Mouse (Mus musculus): ENCODE results near the gene Wfdc1.

Wfdc1 gene

GRCm38 (mm10) chr8:119638261-119638660 lies 27.9 kb upstream of the Wfdc1 start:
- in situ Hi-C loops (cut with MseI, MboI): no loop called here

GRCm38 (mm10) chr8:119639798-119640197 lies 26.4 kb upstream of the Wfdc1 start:
- in situ Hi-C loops (cut with MseI, MboI): no loop called here

DNA sequence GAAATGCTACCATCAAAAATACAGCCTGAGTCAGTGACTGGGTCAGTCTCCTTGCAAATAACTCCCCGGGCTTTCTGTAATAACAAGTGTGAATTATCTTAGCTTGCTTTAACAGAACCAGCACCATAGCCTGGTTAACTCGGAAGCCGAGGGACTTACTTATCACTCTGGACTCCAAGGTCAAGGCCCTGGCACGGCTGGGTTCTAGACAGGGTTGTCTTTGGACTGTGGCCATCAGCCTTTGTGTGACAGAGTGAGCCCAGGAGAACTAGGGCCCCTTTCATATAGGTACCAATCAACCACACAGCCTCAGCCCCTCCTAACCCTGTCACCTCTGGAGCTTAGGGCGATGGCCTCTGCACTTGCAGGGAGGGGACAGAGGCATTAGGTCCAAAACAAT lies 25.1 kb upstream of the Wfdc1 start:
- in situ Hi-C loops (cut with MseI, MboI): no loop called here

- in situ Hi-C loops (cut with MseI, MboI): no loop called here
Observed at GRCm38 (mm10) chr8:119642960-119643359, 23.2 kb upstream of the Wfdc1 start.

DNA sequence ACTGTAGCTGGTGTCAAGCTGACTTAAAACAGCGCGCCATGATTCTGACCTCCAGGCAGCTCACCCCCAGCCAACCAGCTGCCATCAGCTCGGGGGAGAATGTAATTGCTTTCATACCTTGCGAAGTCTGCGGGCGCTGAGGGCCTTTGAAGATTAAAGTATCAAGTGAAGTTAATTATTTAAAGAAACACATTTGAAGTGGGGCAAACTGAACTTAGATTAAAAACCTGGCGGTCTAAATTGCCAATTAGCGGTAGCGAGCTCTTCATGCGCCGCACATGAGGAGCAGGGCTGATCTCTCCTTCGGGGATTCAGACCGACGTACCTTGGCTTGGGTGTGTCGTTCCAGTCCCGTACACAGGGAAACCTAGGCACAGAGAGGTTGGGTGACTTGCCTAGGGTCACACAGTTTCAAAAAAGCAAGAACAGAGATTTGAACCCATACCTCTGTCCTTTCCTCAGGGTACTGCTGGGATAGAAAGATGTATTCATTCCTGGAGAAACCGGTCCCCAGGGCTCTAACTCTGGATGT lies 21.7 kb upstream of the Wfdc1 start:
- in situ Hi-C loops (cut with MseI, MboI): no loop called here

DNA sequence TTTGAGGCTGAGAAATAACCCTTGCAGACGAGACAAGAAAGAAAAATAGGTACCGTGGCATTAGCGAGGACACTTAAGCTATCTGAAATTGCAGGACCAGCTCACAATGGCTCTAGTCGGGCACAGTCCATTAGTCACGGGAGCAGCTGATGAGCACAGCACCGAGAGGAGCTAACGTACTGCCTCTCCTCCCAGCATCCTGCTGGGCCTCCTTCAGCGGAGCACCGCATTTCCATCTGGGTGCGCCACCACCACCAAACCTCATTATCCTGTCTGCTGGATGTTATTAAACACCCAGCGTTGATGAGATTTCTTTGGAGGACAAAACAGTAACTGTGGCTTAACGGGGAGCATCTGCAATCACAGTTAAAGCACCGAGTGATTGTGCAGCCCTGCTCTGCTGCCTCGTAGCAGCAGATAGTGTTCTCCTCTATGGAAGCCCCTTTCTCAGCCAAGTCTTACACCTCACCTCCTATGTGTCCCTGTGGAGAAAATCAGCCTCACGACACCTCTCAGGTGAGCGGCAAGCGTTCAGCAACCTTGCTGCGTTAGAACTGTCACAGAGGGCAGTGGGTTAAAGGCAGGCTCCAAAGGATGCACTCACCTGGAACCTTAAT lies 21.1 kb upstream of the Wfdc1 start:
- in situ Hi-C loops (cut with MseI, MboI): no loop called here

DNA sequence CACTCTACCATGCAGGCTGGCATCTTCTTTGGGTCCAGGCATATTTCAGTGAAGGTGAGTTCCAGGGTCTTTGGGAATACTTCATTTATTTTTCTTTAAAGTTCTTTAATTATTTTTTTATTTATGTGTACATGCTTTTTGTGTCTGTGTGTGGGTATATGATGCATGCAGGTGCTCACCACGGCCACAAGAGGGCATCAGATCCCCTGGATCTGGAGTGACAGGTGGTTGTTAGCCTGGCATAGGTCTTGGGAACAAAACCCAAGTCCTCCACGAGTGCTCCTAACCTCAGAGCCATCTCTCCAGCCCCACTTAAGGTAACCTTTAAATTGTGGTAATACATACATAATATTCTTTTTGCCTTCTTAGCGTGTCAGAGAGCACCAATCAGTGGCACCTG lies 20.0 kb upstream of the Wfdc1 start:
- in situ Hi-C loops (cut with MseI, MboI): no loop called here

DNA sequence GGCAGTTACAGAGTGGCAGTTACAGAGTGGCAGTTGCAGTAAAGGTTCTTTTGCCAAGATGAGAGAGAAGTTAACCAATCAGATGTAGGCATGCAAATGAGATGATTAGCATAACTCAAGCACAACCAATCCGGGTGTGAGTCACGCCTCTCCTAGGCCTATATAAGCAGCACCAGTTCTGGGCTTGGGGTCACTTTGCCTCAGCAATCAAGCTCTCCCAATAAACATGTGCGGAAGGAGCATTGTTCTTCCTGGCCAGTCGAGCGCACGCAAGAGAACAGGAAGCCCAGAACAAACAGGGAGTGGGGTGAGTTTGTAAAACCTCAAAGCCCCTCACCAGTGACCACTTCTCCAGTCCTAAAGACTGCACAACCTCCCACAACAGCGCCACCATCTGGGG lies 19.3 kb upstream of the Wfdc1 start:
- in situ Hi-C loops (cut with MseI, MboI): no loop called here

DNA sequence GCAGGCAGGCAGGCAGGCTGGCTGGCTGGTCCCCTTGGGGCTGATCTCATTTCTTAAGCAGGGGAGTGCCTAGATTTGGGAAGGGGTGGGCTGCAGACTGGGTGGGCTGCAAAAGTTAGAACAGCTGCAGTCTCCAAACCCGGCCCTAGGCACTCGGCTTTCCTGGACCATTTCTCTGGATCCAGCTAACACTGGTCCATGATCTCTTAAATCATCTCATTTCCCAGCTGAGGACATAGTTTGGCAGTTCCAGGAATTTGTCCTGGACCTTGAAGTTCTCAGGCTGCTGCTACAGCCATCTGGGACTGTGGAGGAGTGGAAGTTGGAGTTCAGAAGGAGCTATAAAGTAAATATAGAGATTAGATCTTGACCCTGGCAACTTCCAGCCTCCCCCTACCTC lies 14.8 kb upstream of the Wfdc1 start:
- in situ Hi-C loops (cut with MseI, MboI): no loop called here

- in situ Hi-C loops (cut with MseI, MboI): no loop called here
Observed at GRCm38 (mm10) chr8:119656709-119657464, 9.3 kb upstream of the Wfdc1 start.

DNA sequence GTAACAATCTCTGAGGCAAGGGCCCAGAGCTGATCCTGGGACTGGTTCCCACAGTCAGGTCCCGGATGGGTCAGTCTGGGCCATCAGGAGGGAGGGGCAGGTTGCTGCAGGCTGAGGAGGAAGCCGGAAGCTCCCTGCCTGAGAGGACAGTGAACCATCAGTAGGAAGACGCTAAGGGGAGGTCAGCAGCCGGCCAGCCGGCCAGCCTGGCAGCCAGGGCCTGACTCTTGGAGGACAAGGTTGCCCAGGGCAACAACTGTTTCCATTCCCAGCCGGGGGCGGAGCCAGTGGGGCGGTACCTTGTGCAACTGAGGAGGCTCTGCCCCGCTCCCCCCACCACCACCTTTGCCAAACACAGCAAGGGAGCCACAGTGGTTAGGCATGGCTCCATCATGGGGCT lies 5.1 kb upstream of the Wfdc1 start:
- in situ Hi-C loops (cut with MseI, MboI): no loop called here

- in situ Hi-C loops (cut with MseI, MboI): no loop called here
Observed at GRCm38 (mm10) chr8:119661892-119662291, 4.3 kb upstream of the Wfdc1 start.

GRCm38 (mm10) chr8:119663440-119663839 lies 2.7 kb upstream of the Wfdc1 start:
- in situ Hi-C loops (cut with MseI, MboI): no loop called here

- in situ Hi-C loops (cut with MseI, MboI): no loop called here
Observed at GRCm38 (mm10) chr8:119665270-119665669, 895 bp upstream of the Wfdc1 start.

- in situ Hi-C loops (cut with MseI, MboI): no loop called here
Observed at GRCm38 (mm10) chr8:119668447-119668846, 2.3 kb downstream of the Wfdc1 start.

DNA sequence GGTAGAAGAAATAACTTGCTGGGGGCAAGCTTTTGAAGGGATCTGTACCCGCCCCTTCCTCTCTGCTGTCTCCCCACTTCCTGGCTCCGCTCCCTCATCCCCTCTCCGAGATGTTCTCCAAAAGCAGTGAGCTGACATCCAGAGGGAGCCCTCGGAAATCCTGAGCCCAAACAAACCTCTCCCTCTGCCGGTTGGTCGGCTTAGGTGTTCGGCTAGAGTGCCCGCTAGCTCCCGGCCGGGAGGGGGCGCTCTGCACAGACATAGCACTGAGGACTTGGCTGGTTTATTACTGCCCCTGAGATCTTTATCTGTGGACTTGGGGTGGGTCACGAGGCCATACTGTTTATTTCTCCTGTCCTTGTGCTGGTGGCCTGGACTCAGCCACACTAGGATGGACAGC lies 3.1 kb downstream of the Wfdc1 start:
- in situ Hi-C loops (cut with MseI, MboI): no loop called here

DNA sequence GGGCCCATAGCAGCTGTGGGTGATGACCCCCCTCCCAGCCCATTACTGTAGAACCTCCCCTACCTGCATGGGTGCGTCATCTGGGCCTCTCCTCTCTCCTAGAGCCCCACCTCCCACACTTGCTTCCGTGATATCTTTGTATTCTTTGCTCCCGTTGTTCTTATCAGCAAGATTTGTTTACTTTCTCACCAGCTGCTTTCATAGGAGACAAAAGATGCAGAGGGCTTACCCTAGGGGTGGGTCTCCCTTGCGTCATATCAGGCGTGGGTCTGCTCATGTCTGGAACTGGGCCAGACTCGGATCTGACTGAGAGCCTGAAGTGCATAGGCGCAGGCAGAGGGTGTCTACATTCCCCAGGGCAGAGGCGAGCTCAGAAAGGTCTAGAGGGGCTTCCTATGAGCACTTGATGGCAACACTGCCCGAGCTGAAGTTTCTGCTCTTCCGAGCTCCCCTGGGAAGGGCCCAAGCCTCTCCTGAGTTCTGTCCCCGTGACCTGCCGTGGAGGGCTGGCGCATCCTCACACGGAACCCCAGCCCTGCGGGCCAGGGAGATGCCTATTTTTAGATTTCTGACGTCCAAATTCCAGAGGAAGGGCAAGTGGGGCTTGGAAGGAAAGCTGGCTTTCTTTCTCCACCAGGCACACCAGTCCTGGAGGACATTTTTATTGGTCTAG lies 4.4 kb downstream of the Wfdc1 start:
- in situ Hi-C loops (cut with MseI, MboI): no loop called here

GRCm38 (mm10) chr8:119673976-119674555 lies 7.9 kb downstream of the Wfdc1 start:
- in situ Hi-C loops (cut with MseI, MboI): no loop called here

- in situ Hi-C loops (cut with MseI, MboI): no loop called here
Observed at GRCm38 (mm10) chr8:119675457-119675856, 9.3 kb downstream of the Wfdc1 start.

DNA sequence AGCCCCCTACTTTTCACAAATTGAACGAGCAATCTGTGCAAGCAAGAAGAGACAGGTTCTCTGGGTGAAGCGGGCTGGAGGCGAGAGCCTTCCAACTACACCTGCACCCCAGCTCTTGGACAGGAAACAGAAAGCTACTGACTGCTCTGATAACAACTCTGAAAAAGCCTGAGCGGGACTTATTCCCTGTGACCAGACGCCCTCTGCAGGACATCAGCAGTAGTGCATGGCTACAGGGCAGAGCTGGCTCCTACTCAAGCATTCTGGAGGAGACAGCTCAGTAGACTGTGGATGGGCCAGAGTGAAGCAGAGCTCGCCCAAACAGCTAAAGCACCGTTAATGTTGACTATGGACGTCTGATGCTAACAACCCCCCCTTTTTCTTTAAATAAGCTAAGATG lies 10.2 kb downstream of the Wfdc1 start:
- in situ Hi-C loops (cut with MseI, MboI): no loop called here

DNA sequence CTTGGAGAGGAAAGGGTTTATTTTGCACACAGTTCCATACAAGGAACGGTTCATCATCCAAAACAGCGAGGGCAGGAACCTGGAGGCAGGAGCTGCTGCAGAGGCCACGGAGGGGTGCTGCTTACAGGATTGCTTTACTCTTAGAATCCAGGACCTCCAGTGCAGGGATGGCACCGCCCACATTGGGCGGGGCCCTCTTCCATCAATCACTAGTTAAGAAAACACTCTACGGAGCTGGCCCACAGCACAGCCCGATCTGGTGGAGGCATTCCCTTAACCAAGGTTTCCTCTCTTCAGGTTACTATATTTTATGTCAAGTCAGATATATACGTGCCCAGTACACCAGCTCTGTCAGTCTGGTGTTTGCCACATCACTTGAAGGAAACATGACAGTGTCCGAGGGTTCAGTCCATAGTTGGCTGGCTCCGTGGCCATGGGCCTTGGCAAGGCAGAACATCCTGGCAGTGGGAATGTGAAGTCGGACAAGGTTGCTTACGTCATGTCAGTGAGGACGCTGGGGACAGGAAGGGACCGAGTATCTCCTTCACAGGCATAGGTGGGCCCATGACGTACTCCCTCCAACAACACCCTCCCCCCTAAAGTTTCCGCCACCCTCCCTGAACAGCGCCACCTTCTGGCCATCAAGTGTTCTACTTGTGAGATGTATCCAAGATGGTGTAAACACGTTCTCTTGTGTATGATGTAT lies 12.1 kb downstream of the Wfdc1 start:
- in situ Hi-C loops (cut with MseI, MboI): no loop called here

- in situ Hi-C loops (cut with MseI, MboI): no loop called here
Observed at GRCm38 (mm10) chr8:119679184-119679583, 13.0 kb downstream of the Wfdc1 start.

Measured in mouse trophoblast stem cell (cell line).